Mouse (Mus musculus): Measurements from ENCODE around the gene Znhit1. TPM values are rescaled to one million over a fixed set of nuclear protein-coding genes. Genes with fewer than 3 reads are reported as not detected.
"Not testable (repeated sequence)": the region's sequence is repeated elsewhere in the genome, so short reads cannot be mapped to it uniquely, and the experiment has no call there.

Gene Znhit1
- polyA plus RNA-seq, 1 experiment = 96.2 TPM

DNA sequence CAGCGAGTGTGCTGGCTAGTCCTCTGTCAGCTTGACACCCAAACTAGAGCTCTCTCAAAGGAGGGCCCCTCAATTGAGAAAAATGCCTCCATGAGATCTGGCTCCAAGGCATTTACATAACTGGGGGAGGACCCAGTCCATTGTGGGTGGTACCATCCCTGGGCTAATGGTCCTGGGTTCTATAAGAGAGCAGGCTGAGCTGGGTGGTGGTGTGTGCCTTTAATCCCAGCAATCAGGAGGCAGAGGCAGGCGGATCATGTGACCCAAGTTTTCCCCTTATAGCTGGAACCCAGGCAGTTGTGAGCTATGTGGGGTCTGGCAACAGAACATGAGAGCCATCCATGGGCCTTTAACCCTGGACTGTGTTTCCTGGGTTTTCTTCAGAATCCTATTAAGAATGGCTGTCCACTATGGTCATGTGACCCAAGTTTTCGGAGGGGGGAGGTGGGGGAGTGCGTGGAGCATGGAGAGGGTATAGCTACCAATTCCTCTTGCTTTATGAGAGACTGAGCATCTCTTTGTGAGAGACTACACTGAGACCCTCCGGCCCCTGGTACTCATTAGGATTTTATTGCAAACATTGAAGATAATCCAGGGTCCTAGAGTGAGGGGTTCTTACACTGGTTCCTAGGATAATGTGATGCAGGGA, 26.4 kb downstream of the Znhit1 start:
- TF ChIP-seq CTCF (IDR thresholded peaks at IDR 0.05; ENCODE audit: extremely low read depth, insufficient read depth, low read length) = no peak
- TF ChIP-seq POLR2A (IDR thresholded peaks at IDR 0.05; ENCODE audit: extremely low read depth, insufficient read depth, low read length) = no peak
- Histone ChIP-seq H3K4me3 (ENCODE audit: insufficient read depth, low read length) (peak overlapping the region; percentile 63; the same call in 1 of the 2 replicates), H3K27ac (ENCODE audit: insufficient read depth, low read length) (peak overlapping the region; percentile 87; the same call in 1 of the 2 replicates), H3K4me1 (ENCODE audit: control insufficient read depth, insufficient read depth, low read length) (peaks cover 4% of the 10 kb centered on the region)

- TF ChIP-seq POLR2A (IDR thresholded peaks at IDR 0.05; ENCODE audit: extremely low read depth, insufficient read depth, low read length) (no peak), CTCF (IDR thresholded peaks at IDR 0.05; ENCODE audit: extremely low read depth, insufficient read depth, low read length) (no peak)
- peaks cover 7% of the 10 kb centered on the region for H3K4me1 ChIP-seq (ENCODE audit: control insufficient read depth, insufficient read depth, low read length)
- H3K27ac ChIP-seq (ENCODE audit: insufficient read depth, low read length) = no peak overlapping the region
- no peak overlapping the region for H3K4me3 ChIP-seq (ENCODE audit: insufficient read depth, low read length)
Observed at GRCm38 (mm10) chr5:136960053-136960452, 27.8 kb downstream of the Znhit1 start.

DNA sequence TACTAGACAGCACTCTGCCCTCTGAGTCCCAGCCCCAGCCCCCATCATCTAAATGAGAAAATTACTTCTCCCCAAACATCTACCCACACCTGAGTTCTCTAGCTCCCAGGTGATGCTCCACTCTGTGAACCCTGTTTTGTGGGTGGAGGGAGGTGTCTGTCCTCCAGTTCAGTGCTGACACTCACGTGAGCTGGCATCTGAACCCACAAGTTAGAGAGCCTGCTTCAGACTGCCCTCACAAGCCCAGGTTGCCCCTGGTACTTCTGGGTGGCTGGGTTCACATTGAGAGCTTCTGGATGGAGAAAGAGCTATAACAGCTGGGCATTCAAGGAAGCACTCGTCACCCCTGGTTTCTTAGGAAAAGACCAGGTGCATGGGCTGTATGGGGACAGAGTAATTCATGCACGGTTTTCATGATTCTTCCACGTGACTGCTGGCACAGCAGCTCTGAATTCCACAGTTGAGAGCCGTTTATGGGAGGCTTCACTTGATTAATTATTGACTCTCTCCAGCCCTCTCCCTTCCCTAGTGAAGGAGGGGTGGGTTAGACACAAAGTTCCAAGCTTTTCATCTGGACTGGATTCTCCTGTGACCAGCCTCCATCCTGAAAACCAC, 28.7 kb downstream of the Znhit1 start:
- TF ChIP-seq POLR2A (IDR thresholded peaks at IDR 0.05; ENCODE audit: extremely low read depth, insufficient read depth, low read length) (no peak), CTCF (IDR thresholded peaks at IDR 0.05; ENCODE audit: extremely low read depth, insufficient read depth, low read length) (no peak)
- no peak overlapping the region for H3K4me3 ChIP-seq (ENCODE audit: insufficient read depth, low read length)
- peaks cover 9% of the 10 kb centered on the region for H3K4me1 ChIP-seq (ENCODE audit: control insufficient read depth, insufficient read depth, low read length)
- H3K27ac ChIP-seq (ENCODE audit: insufficient read depth, low read length) = no peak overlapping the region

DNA sequence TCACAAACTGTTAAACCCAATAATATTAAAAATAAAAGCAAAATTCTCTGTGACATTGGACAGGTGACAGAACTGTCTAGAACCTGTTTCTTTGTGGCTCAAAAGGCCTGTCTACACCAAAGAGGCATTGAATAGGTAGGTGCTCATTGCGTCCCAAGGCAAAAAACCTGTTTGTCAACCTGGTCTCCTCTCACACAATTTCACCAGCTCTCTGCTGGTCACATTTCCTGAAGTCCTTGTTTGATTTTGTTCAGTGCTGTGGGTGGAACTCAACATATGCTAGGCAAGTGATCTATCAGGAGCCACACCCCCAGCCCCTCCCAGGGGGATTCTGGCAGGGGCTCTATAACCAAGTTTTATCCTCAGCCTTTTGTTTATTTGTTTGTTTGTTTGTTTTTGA, 30.6 kb downstream of the Znhit1 start:
- H3K27ac ChIP-seq (ENCODE audit: insufficient read depth, low read length) = no peak overlapping the region
- H3K4me1 ChIP-seq (ENCODE audit: control insufficient read depth, insufficient read depth, low read length) = peaks cover 9% of the 10 kb centered on the region
- no peak for TF ChIP-seq CTCF (IDR thresholded peaks at IDR 0.05; ENCODE audit: extremely low read depth, insufficient read depth, low read length)
- no peak for TF ChIP-seq POLR2A (IDR thresholded peaks at IDR 0.05; ENCODE audit: extremely low read depth, insufficient read depth, low read length)
- no peak overlapping the region for H3K4me3 ChIP-seq (ENCODE audit: insufficient read depth, low read length)

- H3K27ac ChIP-seq (ENCODE audit: insufficient read depth, low read length) = no peak overlapping the region
- no peak overlapping the region for H3K4me3 ChIP-seq (ENCODE audit: insufficient read depth, low read length)
- TF ChIP-seq CTCF (IDR thresholded peaks at IDR 0.05; ENCODE audit: extremely low read depth, insufficient read depth, low read length) (no peak), POLR2A (IDR thresholded peaks at IDR 0.05; ENCODE audit: extremely low read depth, insufficient read depth, low read length) (no peak)
- H3K4me1 ChIP-seq (ENCODE audit: control insufficient read depth, insufficient read depth, low read length) = peaks cover 9% of the 10 kb centered on the region
Observed at GRCm38 (mm10) chr5:136955622-136956021, 32.2 kb downstream of the Znhit1 start.

GRCm38 (mm10) chr5:136953440-136953951, 34.3 kb downstream of the Znhit1 start:
- Histone ChIP-seq H3K4me1 (ENCODE audit: control insufficient read depth, insufficient read depth, low read length) (peaks cover 7% of the 10 kb centered on the region), H3K4me3 (ENCODE audit: insufficient read depth, low read length) (peak overlapping the region; percentile 92), H3K27ac (ENCODE audit: insufficient read depth, low read length) (no peak overlapping the region)
- TF ChIP-seq POLR2A (IDR thresholded peaks at IDR 0.05; ENCODE audit: extremely low read depth, insufficient read depth, low read length) (peak; percentile 57; the same call in 1 of the 2 replicates), CTCF (IDR thresholded peaks at IDR 0.05; ENCODE audit: extremely low read depth, insufficient read depth, low read length) (no peak)

DNA sequence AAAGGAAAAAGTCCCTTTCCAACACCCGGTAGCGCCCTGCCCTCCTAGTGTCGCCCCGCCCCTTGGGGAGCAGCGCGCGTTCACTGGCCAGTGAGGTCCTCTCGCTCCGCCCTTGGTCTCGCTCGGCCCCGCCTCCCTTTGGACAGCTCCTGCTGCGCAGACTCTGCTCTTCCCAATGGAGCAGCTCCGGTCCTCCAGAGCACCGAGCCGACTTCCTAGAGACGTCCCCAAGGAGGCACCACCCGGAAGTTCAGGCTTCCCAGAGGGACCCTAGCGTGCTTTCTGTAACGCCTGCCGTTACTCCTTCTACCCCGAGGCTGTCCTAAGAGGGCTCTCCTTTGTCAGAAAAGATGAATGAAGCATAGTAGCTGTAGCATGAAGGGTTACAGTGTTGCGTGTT, 34.8 kb downstream of the Znhit1 start, which contains the start of gene Fis1:
Gene Fis1, plus strand, starts transcription at position 261 of the 400 bp plus-strand sequence.
- Histone ChIP-seq H3K27ac (ENCODE audit: insufficient read depth, low read length) (no peak within 1 kb of the TSS), H3K4me3 (ENCODE audit: insufficient read depth, low read length) (peak within 1 kb of the TSS; percentile 92), H3K4me1 (ENCODE audit: control insufficient read depth, insufficient read depth, low read length) (peaks cover 7% of the 10 kb centered on the region; the same call in 1 of the 2 replicates)
- TF ChIP-seq POLR2A (IDR thresholded peaks at IDR 0.05; ENCODE audit: extremely low read depth, insufficient read depth, low read length) (peak; percentile 86), CTCF (IDR thresholded peaks at IDR 0.05; ENCODE audit: extremely low read depth, insufficient read depth, low read length) (no peak)

- peaks cover 7% of the 10 kb centered on the region; the same call in 1 of the 2 replicates for H3K4me1 ChIP-seq (ENCODE audit: control insufficient read depth, insufficient read depth, low read length)
- no peak overlapping the region for H3K27ac ChIP-seq (ENCODE audit: insufficient read depth, low read length)
- H3K4me3 ChIP-seq (ENCODE audit: insufficient read depth, low read length) = no peak overlapping the region
- TF ChIP-seq POLR2A (IDR thresholded peaks at IDR 0.05; ENCODE audit: extremely low read depth, insufficient read depth, low read length) = no peak
- no peak for TF ChIP-seq CTCF (IDR thresholded peaks at IDR 0.05; ENCODE audit: extremely low read depth, insufficient read depth, low read length)
Observed at GRCm38 (mm10) chr5:136952153-136952552, 35.7 kb downstream of the Znhit1 start.

DNA sequence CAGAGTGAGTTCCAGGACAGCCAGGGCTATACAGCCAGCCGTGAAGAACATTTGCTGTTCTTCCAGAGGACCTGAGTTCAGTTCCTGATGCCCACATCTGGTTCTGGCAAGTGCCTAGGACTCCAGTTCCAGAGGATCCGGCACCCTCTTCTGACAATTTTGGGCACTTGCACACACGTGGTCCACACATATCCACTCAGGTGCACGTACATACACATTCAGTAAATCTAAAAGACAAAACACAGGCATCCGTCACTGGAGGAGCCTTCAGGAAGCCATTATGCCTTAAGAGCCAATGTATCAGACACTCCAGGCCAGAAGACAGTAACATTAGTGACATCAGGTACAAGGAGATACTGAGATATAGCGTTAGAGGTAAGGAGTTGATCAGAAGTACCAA, 37.3 kb downstream of the Znhit1 start:
- H3K4me1 ChIP-seq (ENCODE audit: control insufficient read depth, insufficient read depth, low read length) = 0 out of 2 replicates have a peak, but pooled peaks cover 5% of the 10 kb centered on the region
- H3K4me3 ChIP-seq (ENCODE audit: insufficient read depth, low read length) = no peak overlapping the region
- H3K27ac ChIP-seq (ENCODE audit: insufficient read depth, low read length) = no peak overlapping the region
- TF ChIP-seq CTCF (IDR thresholded peaks at IDR 0.05; ENCODE audit: extremely low read depth, insufficient read depth, low read length) (no peak), POLR2A (IDR thresholded peaks at IDR 0.05; ENCODE audit: extremely low read depth, insufficient read depth, low read length) (no peak)

DNA sequence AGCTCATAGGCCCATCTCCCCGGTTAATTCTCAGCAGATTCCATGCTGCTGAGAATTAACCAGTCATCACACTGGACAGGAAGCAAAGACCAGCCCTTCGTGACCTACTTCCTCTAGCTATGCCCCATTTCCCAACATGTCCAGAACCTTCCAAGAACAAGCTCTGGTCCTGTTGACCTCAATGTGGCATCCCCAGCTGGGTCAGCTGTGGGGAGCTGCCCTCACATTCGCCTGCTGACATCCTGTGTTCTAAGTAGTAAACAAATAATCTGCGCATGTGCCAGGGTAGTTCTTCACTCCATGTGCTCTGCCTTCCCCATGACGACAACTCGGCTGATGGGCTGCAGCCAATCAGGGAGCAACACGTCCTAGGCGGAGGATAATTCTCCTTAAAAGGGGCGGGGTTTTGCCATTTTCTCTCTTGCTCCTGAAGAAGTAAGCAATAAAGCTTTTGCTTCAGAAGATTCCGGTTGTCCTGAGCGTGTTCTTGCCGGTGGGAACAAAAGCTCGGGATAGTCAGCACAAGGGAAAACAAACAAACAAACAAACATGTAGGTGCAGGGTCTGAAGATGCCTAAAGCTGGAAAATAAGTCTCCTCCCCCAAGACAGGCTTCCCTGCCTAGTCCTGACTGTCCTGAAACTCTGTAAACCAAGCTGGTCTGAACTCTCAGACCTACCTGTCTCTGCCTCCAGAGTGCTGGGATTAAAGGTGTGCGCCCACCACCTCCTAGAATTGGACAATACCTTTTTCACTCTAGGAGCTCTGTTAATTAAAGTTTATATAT, 38.1 kb downstream of the Znhit1 start:
- not testable (repeated sequence) for H3K4me3 ChIP-seq (ENCODE audit: insufficient read depth, low read length); H3K27ac ChIP-seq (ENCODE audit: insufficient read depth, low read length)

More for the DNA sequence above, 38.1 kb downstream of the Znhit1 start:
- not testable (repeated sequence) for H3K4me1 ChIP-seq (ENCODE audit: control insufficient read depth, insufficient read depth, low read length)
